Mouse (Mus musculus): ENCODE results near the gene Anks3. TPM values are rescaled to one million over a fixed set of nuclear protein-coding genes. Genes with fewer than 3 reads are reported as not detected.

Gene Anks3
- total RNA-seq (2022) = 10 to 100 TPM; 48.5 to 79.6 (median 58.6) TPM

DNA sequence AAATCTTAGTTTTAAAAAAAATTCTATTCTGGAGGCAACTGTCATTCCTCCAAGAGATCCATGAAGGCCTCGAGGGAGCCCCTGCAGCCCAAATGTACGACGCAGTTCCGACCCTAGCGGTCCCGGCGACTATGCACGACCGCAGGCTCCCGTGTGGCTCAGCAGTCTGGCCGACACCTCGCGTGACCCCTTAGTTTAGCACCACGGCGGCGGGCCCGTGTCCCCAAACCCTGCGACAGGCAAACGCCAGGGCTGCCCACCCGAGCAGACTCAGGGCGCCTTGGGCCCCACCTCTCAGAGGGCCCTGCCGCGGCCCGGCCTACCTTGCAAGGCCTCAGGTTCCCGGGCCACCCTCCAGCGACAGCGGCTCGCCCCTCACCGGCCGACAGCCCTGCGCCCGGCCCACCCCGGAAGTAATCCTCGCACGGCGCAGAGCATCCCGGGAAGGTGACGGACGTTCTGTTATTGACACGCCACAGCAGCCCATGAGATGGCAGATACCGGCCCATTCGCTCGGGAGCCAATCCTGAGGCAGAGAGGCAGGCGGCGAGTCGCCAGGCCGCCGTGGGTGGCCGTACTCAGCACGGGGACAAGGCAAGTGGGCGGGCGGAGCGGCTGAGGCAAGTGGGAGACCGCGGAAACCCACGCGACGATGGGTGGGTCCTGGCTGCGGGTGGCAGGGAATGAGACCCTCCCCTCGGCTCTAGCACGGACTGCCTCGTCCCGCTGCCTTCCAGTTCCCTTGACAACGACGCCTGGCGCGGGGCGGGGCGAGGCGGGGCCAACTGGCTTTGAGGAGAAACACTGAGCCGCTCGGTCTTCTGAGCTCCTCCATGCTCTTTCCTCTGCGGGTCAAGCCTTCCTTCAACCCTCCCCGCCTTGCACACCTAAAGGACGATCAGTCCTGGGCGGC, at the start of gene Anks3:
Anks3 (minus strand) TSS at position 409 of the 913 bp plus-strand sequence.
- DNase-seq = peak; percentile 99

DNA sequence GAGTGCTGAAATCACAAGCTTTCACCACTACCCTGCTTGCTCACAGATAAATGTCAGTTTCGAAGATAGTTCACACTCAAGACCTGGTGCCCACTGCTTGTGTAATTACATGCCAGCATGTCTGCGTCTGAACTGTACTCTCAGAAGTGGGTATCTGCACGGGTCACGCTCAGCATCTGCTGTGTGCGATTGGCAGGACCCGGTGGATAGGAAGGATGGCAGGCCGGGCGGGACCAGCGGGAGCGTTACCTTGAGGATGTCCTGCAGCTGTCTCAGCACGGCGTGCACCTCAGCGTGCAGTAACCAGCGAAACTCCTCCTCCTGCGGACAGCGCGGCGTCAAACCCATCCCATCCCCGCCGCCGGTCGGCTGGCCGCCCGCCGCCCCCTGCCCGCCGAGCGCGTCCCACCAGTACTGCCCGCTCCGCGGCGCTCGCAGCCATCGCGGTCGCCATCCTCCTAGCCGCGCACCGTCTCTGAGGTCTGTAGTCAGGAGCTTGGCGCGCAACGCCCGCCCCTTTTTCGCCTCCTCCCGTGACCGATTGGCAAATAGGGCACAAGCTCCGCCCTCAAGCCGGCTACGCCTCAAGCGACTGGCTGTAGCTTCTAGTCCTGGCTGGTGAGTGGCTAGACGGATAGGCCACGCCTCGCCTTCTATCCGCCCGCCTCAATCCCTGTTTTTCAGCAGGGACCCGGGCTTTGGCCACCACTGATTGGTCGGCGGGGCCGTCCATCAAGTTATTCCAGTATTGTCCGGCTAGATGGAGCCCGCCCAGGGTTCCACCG, 49.2 kb upstream of the Anks3 start, which contains the start of gene Rogdi:
Rogdi (minus strand) TSS at position 500 of the 785 bp plus-strand sequence.
- peak; percentile 99 for DNase-seq

DNA sequence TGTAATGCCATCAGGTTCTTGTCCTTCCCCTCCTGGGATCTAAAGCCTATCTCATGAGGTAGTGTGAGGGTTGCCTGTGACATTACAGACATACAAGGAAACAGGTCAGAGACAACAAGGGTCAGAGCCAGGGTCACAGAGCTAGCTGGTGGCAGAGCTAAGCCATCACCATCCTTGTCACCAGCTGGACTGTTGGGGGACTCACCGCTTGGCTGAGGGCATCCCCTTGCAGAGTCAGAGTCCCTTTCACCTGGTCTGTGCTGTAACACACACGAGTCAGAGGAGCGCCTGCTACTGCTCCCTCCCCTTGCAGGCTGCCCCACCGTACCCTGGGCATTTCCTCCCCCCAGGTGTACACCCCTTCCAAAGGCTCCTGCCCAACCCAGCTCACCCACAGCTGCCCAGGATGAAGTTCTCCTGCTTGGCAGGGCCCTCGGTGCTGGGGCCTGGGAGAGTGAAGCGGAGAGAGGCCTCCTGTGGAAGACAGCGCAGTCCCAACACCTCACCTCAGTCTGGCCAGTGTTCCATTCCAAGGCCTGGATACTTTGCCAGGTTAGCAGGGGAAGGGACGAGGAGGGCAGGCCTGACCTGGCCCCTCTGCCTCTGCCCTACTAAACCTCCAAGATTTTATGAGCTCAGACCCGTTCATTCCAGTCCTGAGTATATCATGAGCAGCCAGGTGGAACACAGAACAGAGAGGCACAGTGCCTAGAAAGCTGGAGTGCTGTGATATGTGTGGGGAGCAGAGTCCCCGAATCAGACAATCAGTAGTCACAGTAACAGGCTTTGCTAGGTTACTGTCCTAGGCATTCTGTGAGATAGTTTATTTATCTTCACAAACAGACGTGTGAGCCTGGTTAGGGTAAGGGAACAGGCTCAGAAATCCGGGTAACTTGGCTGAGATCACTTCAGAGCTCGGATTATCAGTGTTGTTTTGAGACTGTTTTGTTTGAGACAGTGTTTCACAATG, 48.3 kb upstream of the Anks3 start:
- DNase-seq = no peak

DNA sequence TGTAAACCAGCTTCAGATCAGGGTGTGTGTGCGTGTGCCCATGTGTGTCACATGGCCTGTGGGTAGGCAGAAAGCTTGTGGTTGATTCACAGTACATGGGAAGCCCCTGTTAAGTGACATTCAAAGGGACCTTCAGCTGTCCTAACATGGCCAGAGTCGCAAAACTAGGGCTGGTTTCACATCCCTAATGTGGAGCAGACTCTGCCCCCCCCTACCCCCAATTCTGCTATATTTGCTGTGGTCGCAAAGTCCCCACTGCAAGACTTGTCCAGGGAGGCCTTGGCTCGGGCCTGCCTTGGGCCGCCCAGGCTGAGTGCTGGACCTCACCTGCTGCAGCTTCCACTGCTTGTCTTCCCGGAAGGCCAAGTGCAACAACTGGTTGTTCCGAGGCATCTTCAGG, 47.3 kb upstream of the Anks3 start:
- no peak for DNase-seq

DNA sequence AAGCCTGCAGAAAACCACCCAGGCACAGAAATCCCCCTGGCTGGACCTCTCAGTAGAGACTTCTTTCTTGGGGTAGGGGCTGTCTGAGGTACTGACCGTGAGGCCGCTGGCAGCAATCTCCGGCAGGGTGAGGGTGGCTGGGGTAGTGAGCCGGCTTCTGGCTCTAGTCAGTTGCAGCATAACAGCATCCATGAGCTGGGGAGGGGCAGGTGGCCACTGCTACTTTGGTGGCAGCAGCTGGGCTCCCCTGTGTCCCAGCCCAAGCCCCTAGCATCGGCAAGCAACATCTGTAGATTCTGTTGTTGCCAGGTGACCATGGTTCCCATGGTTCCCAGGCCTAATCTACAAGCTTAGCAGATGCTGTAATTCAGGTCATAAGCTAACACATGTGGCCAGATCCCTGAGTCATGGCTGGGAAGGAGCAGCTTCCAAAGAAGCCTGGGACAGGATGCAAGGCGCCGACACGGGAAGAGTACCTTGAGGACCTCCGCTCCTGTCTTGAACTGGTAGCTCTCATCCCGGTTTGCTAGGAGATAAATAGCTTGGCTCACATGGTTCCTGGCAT, 46.4 kb upstream of the Anks3 start:
- DNase-seq = no peak

DNA sequence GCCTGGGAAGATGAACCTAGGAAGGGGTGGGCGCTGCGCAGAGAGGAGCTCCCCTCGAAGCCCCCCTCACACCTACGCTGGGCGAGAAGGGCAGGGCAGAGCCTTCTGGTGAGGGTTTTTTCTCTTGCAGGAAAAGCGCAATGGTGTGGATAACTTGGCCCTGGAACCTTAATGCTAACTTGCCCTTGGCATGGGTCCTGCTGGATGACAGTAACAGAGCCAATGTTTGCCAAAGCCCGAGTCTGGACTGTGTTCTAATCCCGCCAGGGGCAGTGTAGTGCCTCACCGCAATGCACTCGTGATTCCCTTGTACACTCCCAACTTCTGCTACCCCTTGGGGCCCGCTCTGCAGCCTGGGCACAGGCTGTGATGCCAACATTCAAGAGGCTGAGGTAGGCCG, 44.1 kb upstream of the Anks3 start:
- DNase-seq = no peak

DNA sequence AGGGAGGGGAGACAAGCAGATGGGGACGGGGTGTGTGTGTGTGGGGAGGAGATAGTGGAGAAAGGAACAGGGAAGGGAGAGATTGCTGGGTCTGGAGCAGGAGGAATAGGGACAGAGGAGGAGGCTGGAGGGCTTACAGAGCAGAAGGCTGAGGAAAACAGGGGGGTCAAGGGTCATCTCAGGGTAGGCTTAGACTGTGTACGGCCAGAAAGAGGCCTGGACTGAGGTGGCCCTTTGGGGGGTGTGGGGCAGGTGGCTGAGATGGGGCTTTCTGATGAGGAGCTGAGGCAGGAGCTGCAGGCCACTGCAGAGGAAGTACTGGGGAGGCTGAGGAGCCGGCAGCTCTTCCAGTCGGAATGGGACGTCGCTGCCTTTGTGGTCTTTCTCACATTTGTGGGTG, 43.5 kb upstream of the Anks3 start:
- DNase-seq = no peak

DNA sequence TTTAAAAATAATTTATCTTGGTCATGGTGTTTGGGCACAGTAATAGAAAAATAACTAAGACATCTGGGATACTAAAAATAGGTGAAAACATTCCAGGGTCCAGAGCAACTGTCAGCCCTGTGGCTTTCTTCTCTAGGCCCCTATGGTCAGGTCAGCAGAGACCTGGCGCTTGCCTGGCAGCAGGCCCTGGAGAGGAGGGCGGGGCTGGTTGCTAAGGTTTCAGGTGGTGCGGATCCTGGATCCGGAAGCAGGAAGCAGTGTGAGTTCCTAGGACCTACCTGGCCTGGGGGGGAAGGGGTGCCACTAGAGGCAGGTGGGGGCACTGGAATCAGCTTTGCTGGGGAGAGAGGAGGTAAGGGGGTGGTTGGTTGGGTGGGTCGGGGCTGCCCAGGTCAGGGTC, 43.1 kb upstream of the Anks3 start, which contains the start of gene Smim22:
Smim22 (plus strand) TSS at position 222 of the 400 bp plus-strand sequence.
- no peak for DNase-seq

DNA sequence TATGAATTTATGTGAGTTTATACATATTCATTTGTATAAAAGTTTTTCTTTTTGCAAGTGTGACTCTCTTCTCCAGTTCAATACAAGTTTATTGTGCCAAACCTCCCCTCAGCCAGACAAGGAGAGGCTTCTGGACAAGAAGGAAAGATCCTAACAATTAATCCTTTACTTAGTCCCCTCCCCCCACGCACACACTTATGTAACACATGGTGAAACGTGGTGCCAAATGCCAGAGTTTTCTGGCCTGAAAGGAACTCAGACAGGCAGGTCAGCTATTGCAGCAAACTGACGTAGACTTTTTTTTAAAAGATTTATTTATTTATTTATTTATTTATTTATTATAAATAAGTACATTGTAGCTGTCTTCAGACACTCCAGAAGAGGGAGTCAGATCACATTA, 36.6 kb upstream of the Anks3 start:
- DNase-seq = no peak

DNA sequence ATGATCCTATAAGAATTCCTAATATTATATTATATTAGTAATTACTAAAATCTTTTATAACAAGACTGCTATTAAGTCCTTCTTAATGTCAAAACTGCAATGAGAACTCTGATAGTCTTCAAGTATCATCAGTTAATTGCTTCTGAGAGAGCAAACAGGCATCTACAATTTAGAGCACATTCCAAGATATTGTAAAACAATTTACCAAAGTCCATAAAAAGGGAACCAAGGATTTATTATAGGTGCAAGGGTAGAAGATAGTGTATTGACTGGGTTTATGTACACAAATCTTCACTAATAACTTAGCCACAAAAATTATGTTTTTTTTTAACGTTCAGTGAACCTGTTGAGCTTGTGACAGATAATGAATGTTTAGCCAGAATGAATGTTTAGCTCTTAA, 35.0 kb upstream of the Anks3 start:
- DNase-seq = no peak

DNA sequence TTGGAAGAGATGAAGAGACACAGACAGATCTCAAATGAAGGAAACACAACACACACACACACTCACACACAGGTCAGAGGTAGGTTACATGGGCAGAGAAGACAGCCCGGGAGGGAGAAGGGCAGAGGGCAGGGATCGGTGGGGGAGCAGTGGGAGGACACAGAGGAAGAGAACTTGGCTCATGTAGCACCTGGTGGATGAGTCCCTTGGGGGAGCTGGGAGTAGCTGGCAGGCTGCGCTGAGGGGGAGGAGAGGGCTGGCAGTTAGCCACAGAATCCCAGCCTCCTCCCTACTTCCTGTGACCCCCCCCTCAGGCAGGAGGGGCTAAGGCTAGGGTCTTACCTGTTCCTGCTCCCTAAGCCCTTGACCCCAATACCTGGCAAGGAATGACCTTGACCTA, 33.5 kb upstream of the Anks3 start, which contains the start of gene Sept12:
Sept12 (minus strand) TSS at position 300 of the 400 bp plus-strand sequence.
- DNase-seq = no peak

DNA sequence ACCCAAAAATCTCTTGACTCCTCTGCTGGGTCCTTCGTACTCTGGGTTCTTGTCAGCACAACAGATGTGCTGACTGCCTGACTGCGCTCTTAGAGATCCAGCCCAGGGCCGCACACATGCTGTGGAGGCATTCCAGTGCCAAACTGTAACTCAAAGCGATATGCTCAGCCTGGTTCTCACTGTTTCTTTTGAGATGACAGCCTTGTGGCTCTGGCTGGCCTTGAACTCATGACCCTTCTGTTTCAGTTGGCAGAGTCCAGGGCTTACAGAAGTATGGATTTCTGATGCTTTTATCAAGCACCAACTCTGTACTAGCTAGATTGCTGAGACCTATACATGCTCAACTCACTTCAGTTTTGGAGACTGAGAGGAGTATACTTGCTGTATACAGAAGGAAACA, 29.3 kb upstream of the Anks3 start:
- no peak for DNase-seq

DNA sequence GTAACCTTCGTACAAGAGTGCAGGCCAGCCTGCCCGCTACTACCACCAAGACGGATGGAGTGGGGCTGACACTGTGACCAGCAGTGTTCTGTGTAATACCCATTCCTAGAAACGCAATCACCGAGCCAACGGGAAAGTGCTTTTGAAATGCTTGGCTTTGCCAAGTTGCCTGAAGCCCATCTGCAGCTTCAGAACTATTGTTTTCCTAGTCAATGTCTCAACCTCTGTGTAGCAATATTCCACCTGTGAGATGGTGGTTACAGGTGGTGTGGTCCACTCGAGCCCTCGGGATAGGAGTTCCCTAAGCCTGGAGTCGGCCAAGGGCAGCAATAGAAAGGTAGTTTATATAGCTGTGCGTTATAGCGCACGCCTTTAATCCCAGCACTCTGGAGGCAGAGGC, 20.7 kb upstream of the Anks3 start:
- DNase-seq = no peak

DNA sequence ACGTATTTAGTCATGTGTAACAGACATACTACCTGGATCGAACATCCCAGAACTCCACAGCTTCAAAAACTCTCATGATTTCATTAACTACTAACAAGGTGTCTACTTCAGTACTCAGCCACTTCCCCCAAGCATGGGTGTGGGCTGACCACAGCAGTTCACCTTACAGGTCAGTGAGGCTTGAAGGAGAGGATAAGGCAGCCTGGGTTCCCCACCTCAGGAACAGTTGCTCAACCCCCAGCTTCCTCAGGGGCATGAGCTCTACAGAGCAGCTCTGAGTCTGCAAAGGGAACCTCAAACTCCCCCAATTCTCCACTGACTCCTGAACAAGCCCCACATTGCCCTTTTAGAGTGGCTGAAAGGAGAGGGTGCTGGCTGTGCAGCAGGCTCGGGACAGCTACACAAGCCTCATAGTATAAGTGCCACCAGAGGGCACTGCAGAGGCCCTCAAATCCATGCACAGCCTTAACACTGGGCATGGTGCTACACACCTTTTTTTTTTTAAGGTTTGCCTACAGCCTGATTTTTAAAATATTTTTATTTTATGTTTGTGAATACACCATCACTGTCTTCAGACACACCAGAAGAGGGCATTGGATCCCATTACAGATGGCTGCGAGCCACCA, 15.9 kb upstream of the Anks3 start:
- no peak for DNase-seq

DNA sequence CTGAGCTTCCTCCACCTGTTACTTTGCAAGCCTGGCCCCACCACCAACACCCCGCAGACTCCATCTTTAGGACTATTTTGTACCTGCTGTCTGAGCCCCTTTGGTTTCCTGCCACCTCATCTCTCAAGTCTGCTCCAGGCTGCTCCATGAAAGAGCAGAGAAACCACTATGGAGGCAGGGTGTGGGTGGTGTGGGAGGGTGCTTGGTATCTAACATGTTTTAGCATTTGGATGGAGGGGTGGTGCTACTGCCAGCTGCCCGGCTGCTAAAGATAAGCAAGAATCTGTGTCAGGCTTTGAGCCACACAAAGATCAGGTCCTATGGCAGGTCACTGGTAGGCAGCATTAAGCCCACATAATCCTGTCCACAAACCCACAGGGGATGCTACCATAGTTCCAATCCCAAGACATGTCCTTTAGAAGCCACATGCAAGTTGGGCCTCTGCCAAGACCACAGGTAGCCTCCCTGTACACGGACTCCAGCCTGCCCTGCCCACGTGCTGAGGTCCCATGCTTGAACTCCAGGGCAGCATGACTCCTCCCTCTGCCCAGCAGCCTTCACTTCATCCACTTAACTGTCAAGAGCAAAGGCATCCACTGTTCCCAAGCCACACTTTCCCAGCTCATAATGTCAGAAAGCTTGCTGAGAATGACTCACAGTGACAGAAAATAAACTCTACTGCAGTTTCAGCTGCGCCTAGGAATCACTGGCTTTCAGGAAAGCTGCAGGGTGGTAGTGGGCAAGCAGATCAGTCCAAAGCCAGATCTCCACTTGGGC, 14.5 kb upstream of the Anks3 start:
- DNase-seq = no peak

DNA sequence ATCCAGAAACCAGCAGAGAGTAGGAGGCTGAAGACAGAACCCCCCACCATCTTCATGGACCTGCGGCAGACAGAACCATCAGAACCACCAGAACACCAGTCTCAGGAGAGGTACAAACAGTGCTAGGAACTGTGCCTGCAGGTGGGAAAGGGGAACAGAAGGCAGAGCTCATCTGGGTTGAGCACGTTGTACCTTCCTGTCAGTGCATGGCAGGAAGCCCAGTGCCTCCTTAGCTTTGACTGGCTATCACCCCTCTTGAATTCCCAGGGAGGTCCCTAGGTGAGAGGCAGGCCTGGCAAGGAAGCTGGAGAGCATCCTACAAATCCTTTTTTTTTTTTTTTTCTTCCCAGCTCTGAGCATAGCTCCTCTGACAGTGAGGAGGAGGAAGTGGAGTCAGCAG, 12.2 kb upstream of the Anks3 start:
- no peak for DNase-seq

DNA sequence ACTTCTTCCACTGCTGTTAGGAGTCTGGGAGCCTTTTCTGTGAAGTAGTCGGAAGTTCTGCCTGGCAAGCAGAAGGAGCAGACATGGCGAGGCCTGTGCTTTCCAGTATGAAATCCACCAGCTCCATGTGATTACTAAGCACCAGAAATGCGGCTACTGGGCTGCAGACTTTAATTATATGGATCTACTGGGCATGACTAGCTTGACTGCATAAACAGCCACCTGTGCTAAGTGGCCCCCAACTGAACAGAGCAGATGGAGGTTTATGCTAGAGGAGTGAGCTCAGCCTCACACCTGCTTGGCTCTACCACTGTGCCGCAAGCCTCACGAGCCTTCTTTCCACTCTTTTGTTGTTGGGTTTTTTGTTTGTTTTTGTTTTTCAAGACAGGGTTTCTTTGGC, 10.5 kb upstream of the Anks3 start:
- no peak for DNase-seq

DNA sequence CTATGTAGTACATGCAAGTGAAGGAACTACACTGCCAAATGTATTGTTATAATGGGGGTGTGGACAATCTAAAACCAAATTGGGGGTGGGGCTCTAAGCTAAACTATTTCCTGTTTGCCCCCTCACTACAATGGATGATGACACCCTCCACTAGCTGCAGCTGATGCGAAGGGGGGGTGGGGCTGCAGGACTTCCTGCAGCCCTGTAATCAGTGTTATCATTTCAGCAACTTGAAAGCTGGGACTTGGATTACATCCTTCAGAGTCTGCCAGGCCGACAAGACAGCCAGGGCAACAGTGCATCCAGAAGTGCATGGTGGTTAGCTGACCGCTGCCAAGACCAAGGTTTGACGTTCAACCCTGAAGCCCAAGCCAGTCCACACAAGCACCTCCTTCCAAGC, 7.6 kb upstream of the Anks3 start:
- no peak for DNase-seq

DNA sequence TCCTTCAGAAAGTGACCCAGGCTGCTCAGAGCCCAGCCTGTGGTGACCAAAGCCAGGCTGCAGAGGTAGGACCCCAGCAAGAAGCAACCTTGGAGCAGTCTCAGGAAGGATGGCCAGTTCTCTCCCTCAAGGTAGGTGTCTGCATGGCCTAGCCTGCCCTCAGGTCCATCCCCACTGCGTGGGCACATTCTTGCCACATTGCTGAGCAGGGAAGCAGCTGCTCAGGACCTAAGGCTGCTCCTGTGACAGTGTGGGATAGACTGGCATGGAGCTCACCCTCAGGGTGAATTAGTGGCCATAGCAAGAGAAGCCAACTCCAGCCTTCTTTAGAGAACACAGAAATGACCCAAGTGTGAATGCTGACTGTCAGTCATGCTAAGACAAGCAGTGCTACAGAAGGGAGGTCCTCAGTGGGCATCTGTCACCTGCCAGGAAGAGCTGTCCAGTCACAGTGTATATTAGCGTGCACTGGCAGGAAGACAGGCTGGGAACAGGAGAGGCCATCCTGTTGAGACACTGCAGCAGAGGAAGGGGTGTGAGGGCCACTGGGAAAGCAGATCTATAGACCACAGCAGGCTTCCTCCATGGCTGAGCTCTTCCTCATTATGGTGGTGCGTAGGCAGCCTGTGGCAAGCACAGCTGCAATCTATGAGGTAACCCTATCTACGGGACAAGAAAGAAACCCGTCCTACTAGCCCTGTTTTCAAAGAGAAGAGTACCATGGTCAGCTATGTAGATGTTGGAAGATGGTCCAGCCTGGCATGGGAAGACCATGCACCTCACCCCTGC, 5.2 kb upstream of the Anks3 start:
- no peak for DNase-seq

DNA sequence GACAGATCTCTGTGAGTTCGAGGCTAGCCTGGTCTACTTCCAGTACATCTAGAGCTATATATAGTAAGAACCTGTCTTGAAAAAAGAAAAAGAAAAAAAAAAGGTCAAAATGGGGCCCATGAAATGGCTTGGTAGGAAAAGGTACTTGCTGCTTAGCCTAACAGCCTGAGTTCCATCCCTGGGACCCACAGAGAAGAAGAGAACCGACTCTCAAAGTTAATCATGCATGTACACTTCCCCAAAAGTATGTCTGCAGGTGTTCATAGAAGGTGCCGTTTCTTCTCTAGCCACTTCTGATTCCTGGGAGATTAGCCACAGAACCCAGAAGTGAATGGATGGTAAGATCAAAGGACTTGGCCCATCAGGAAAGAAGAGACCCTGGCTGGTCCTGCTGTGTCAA, 4.4 kb upstream of the Anks3 start:
- no peak for DNase-seq

Data from adrenal gland, adult 8-10 months (tissue).